Mouse (Mus musculus): ENCODE data around the gene Dohh. TPM values are rescaled to one million over a fixed set of nuclear protein-coding genes. Genes with fewer than 3 reads are reported as not detected.
A peak's percentile ranks its signal among the peaks of the same experiment; 100 is the strongest.

Dohh gene
- polyA plus RNA-seq (2015; fragmentation: Nextera tagmentation; extraction: Ambion mirVana), result 92.2 and 94.0 TPM in 2 replicates

DNA sequence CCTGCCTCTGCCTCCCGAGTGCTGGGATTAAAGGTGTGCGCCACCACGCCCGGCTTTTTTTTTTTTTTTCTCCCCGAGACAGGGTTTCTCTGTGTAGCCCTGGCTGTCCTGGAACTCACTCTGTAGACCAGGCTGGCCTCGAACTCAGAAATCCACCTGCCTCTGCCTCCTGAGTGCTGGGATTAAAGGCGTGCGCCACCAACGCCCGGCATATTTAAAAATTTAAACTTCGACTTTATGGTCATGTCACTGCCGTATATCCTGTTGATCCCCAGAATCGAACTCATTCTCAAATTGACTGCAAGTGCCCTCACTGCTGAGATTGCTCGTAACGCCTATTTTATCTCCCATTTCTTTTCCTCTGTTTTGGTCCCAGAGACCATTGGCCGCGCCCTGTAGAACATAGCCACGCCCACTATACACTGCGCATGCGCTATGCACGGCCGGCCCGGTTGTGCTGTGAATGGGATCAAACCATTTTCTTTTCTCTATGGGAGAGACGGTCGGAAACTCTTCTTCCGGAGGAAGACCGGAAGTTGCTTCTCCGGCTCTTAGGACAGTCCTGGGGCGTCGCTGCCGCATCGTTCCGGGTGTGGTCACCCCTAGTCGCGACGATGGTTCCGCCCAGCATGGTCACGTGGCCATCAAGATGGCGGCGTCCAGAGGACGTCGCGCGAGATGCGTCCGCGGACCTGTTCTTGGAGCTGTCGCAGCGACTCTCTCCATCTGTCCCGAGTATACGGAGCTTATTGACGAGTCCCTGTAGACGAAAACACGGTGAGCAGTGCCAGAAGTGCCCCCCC lies at the start of gene Dohh, which contains the start of gene Gm48551:
Dohh (plus strand) TSS at position 627 of the 803 bp plus-strand sequence.
Gm48551 (plus strand) TSS at position 665 of the 803 bp plus-strand sequence.
- no peaks in the 10 kb centered on the region for H3K27me3 ChIP-seq
- peak within 1 kb of the TSS; percentile 66 for H3K9ac ChIP-seq
- peak within 1 kb of the TSS; percentile 84 for H3K4me3 ChIP-seq
- peaks cover 21% of the 10 kb centered on the region for H3K4me1 ChIP-seq (replicated peaks)
- H3K4me2 ChIP-seq, result peak within 1 kb of the TSS; percentile 87
- peak; percentile 93 for ATAC-seq (ENCODE audit: low FRiP score, low read depth)
- no peaks in the 10 kb centered on the region for H3K9me3 ChIP-seq
- 8% methylated on average over 54 of the region's 54 CpGs for WGBS
- peaks cover 30% of the 10 kb centered on the region for H3K36me3 ChIP-seq
- H3K27ac ChIP-seq (replicated peaks), result peak within 1 kb of the TSS; percentile 86

DNA sequence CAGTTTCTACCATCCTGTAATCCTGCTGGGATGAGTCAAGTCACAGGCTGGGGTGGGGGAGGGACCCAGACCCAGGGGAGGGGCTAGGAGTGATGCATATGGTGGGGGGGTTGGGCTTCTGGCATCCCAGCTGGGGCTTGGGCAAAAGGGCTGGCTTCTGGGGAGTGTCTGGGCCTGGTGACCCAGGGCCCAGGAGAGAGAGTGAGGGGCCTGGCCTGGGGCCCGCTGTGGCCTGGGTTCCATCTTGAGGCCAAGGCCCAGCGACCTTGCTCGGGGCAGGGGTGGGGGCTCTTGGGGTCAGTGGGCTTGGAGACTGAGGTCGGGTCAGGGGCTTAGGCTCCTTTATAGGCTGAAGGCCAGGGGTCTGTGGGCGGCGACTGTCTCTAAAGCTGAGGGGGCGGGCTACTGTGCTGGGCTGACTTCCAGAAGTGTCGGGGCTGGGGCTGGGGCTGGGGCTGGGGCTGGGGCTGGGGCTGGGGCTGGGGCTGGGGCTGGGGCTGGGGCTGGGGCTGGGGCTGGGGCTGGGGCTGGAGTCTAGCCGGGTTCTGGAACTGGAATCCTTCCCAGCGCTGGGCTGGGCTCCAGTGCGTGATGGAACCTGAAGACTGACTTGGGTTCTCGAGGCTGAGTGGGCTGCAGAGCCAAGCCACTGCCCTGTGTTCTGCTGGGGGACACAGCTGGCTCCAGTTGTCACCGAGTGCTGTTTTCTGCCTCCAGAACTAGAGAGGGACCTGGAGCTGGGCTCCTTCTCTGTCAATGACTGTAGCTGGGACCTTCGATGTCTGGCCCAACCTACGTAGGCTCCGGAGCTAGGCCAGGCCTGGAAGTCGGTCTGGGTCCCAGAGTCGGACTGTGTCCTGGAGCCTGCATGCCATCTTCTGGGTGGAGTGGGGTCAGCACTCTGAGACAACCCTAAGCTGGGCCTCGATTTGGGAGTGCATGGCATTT lies 48.6 kb upstream of the Dohh start:
- Histone ChIP-seq H3K36me3 (no peaks in the 10 kb centered on the region), H3K9me3 (no peaks in the 10 kb centered on the region), H3K4me1 (replicated peaks) (no peaks in the 10 kb centered on the region; the same call in 1 of the 2 replicates), H3K9ac (no peak overlapping the region), H3K4me3 (no peak overlapping the region), H3K27ac (replicated peaks) (no peak overlapping the region; the same call in 1 of the 2 replicates), H3K4me2 (no peak overlapping the region), H3K27me3 (peaks cover 28% of the 10 kb centered on the region)
- WGBS, result 38% methylated on average over 17 of the region's 19 CpGs
- no peak; the same call in 1 of the 2 replicates for ATAC-seq (ENCODE audit: low FRiP score, low read depth)

DNA sequence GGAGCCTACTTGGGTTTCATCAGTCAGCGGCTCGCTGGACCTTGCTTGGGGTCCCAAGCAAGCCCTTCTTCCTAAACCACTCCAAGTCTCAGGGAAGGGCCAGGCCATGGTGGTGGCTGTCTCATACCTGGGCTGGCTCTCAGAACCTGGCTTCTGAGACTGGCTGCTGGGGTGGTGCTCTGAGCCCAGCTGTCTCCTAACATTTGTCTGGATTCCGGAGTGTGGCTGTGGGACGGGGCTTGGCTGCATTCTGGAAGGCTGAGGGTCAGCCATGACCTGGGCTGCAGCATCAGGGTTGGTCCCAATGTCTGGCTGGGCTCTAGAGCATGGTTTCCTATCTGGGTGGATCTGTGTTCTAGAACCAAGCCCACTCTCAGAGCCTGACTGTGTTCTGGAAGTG lies 47.7 kb upstream of the Dohh start:
- H3K4me1 ChIP-seq (replicated peaks), result no peaks in the 10 kb centered on the region; the same call in 1 of the 2 replicates
- 94% methylated on average over 4 of the region's 4 CpGs for WGBS
- H3K27me3 ChIP-seq, result peaks cover 35% of the 10 kb centered on the region
- no peak for ATAC-seq (ENCODE audit: low FRiP score, low read depth)
- no peak overlapping the region for H3K4me3 ChIP-seq
- H3K9ac ChIP-seq, result no peak overlapping the region
- no peaks in the 10 kb centered on the region for H3K36me3 ChIP-seq
- H3K27ac ChIP-seq (replicated peaks), result no peak overlapping the region
- no peaks in the 10 kb centered on the region for H3K9me3 ChIP-seq
- H3K4me2 ChIP-seq, result no peak overlapping the region

DNA sequence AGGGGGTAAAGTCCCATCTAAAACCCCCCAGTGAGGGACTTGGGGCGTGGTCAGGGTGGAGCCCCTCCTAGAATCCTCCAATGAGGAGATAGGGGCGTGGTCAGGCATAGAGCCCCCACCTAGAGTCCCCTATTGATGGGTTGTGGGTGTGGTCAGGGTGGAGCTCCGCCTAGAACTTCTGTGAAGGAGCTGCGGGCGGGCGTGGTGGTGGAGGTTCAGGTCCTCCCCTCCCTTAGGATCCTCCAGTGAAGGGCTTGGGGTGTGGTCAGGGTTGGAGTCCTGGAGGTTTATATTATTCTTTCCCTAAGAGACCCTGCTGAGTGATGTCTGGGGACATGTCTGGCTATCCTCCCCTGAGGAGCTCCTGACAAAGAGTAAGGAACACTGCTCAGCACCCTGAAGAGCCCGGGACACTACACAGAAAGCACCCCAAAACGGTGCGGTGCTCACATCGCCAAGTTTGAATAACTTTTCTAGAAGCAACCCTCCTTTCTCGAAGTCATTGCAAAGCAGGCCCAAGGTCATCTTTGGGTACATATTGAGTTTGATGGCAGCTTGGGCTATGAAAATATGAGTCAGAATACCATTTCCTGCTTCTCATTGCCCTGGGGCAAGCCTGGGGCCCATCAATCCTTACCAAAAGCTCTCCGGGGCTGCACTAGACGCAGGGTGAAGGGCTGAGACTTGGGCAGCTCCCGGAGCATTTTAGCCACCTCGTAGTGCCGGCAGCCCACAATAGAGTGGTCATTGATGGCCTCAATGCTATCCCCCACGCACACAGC lies 43.5 kb upstream of the Dohh start:
- WGBS, result 27% methylated on average over 17 of the region's 17 CpGs
- no peaks in the 10 kb centered on the region for H3K36me3 ChIP-seq
- no peak for ATAC-seq (ENCODE audit: low FRiP score, low read depth)
- no peak overlapping the region for H3K27ac ChIP-seq (replicated peaks)
- no peak overlapping the region for H3K9ac ChIP-seq
- H3K4me2 ChIP-seq, result no peak overlapping the region
- H3K9me3 ChIP-seq, result no peaks in the 10 kb centered on the region
- no peak overlapping the region for H3K4me3 ChIP-seq
- H3K27me3 ChIP-seq, result peaks cover 50% of the 10 kb centered on the region
- H3K4me1 ChIP-seq (replicated peaks), result peaks cover 9% of the 10 kb centered on the region

DNA sequence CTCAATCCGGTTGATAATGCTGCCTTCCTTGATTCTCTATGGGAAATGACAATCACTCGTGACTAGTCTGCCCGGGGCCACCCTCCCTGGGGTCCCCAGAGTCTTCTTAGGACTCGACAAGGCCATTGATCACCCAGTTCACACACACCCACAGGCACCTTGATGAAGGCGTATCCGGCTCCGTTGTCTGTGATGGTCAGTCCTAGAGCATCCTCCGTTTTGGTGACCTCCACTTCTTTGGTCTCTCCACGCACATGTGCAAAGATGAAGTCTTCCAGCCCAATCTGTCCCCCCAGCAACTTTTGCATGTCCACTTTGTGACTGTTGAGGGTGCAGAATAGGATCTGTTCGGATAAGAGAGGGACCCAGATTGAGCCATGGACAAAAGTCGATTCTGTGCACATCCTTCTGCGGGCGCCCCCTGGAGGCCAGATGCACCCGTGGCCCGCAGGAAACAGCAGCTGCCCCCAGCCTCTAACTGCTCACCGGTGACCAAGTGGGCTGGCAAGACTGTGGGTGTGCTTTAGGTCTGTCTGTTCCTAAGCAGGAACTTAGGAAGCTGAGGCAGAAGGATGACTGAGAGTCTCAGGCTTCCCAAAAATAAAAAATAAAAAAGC lies 42.8 kb upstream of the Dohh start:
- Histone ChIP-seq H3K27me3 (peaks cover 50% of the 10 kb centered on the region), H3K36me3 (no peaks in the 10 kb centered on the region), H3K9ac (no peak overlapping the region), H3K4me3 (no peak overlapping the region), H3K4me2 (no peak overlapping the region), H3K9me3 (no peaks in the 10 kb centered on the region), H3K4me1 (replicated peaks) (peaks cover 11% of the 10 kb centered on the region), H3K27ac (replicated peaks) (no peak overlapping the region)
- WGBS, result 32% methylated on average over 16 of the region's 16 CpGs
- ATAC-seq (ENCODE audit: low FRiP score, low read depth), result no peak

GRCm38 (mm10) chr10:81342686-81343505 lies 41.3 kb upstream of the Dohh start, which contains the start of gene Gipc3:
Gipc3 (minus strand) TSS chr10:81343266.
- Histone ChIP-seq H3K36me3 (no peaks in the 10 kb centered on the region), H3K4me1 (replicated peaks) (peaks cover 20% of the 10 kb centered on the region), H3K4me2 (peak within 1 kb of the TSS; percentile 85), H3K4me3 (peak within 1 kb of the TSS; percentile 38), H3K27me3 (peaks cover 48% of the 10 kb centered on the region), H3K27ac (replicated peaks) (no peak within 1 kb of the TSS), H3K9me3 (no peaks in the 10 kb centered on the region), H3K9ac (peak within 1 kb of the TSS; percentile 41)
- WGBS, result 7% methylated on average over 62 of the region's 67 CpGs
- ATAC-seq (ENCODE audit: low FRiP score, low read depth), result no peak

GRCm38 (mm10) chr10:81344421-81345161 lies 39.6 kb upstream of the Dohh start:
- Histone ChIP-seq H3K27ac (replicated peaks) (no peak overlapping the region), H3K4me2 (no peak overlapping the region), H3K4me1 (replicated peaks) (peaks cover 29% of the 10 kb centered on the region), H3K36me3 (no peaks in the 10 kb centered on the region), H3K27me3 (peaks cover 49% of the 10 kb centered on the region), H3K9ac (no peak overlapping the region), H3K4me3 (no peak overlapping the region), H3K9me3 (no peaks in the 10 kb centered on the region)
- WGBS, result 59% methylated on average over 8 of the region's 8 CpGs
- ATAC-seq (ENCODE audit: low FRiP score, low read depth), result no peak

GRCm38 (mm10) chr10:81345162-81345534 lies 39.1 kb upstream of the Dohh start:
- no peak for ATAC-seq (ENCODE audit: low FRiP score, low read depth)
- Histone ChIP-seq H3K9me3 (no peaks in the 10 kb centered on the region), H3K36me3 (no peaks in the 10 kb centered on the region), H3K27ac (replicated peaks) (no peak overlapping the region), H3K9ac (no peak overlapping the region), H3K4me1 (replicated peaks) (peaks cover 35% of the 10 kb centered on the region), H3K4me3 (no peak overlapping the region), H3K4me2 (no peak overlapping the region), H3K27me3 (peaks cover 49% of the 10 kb centered on the region)
- 84% methylated on average over 4 of the region's 4 CpGs for WGBS

GRCm38 (mm10) chr10:81346453-81347067 lies 37.7 kb upstream of the Dohh start:
- peak; percentile 13; the same call in 1 of the 2 replicates for ATAC-seq (ENCODE audit: low FRiP score, low read depth)
- Histone ChIP-seq H3K36me3 (no peaks in the 10 kb centered on the region), H3K27ac (replicated peaks) (peak overlapping the region; percentile 54), H3K9me3 (no peaks in the 10 kb centered on the region), H3K4me1 (replicated peaks) (peaks cover 41% of the 10 kb centered on the region), H3K4me2 (peak overlapping the region; percentile 56), H3K9ac (peak overlapping the region; percentile 45), H3K27me3 (peaks cover 42% of the 10 kb centered on the region), H3K4me3 (peak overlapping the region; percentile 33)
- WGBS, result 12% methylated on average over 53 of the region's 55 CpGs

DNA sequence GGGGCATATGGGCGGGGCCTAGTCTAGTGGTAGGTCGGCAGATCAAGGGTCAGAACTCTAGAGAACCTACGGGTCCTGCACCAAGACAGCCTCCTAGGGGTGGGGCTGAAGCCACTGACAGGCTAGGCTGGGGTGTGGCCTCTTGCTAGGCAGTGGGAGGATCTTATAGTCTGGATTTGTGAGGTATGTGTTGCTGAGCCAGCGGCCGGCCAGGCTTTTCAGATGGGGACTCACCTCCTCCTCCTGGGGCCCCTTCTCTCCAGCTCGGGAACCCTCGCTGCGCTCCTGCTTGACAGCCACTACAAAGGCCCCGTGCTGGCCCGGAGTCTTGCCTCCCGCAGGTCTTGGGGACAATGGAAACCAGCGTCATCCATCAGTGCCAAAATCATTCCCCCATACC lies 35.1 kb upstream of the Dohh start:
- Histone ChIP-seq H3K36me3 (no peaks in the 10 kb centered on the region), H3K4me3 (peak overlapping the region; percentile 62), H3K9ac (no peak overlapping the region), H3K9me3 (no peaks in the 10 kb centered on the region), H3K27me3 (peaks cover 18% of the 10 kb centered on the region), H3K27ac (replicated peaks) (no peak overlapping the region), H3K4me1 (replicated peaks) (peaks cover 33% of the 10 kb centered on the region), H3K4me2 (peak overlapping the region; percentile 73)
- ATAC-seq (ENCODE audit: low FRiP score, low read depth), result no peak
- WGBS, result 5% methylated on average over 12 of the region's 12 CpGs

All from hindbrain, embryonic 15.5 days (tissue).